Mouse (Mus musculus) hindbrain, postnatal 0 days (tissue): ENCODE results near the gene Fam13a. TPM values are rescaled to one million over a fixed set of nuclear protein-coding genes. Genes with fewer than 3 reads are reported as not detected.
A peak's percentile ranks its signal among the peaks of the same experiment; 100 is the strongest.

Experiments used
- ATAC-seq: fragments of 200-750 bp; cut with Nextera tagmentation; 2 replicates; pipeline ENCODE4 v1.8.0; 2017; ENCODE audit warnings: mild to moderate bottlenecking, moderate TSS enrichment, moderate library complexity
- DNase-seq: peaks from one replicate; pipeline ENCODE4 v3.0.0-alpha.2; 2015; ENCODE audit warnings: low spot score
- H3K27ac ChIP-seq: fragments of 300-500 bp; sonication (generic); 2 replicates; pipeline ENCODE4 v1.5.1; 2014; ENCODE audit warnings: mild to moderate bottlenecking
- H3K27me3 ChIP-seq: fragments of 300-500 bp; sonication (generic); 2 replicates; pipeline ENCODE4 v1.6.1; 2014; ENCODE audit warnings: low read length, mixed read lengths; ENCODE audit not compliant: insufficient read depth
- H3K36me3 ChIP-seq: fragments of 300-500 bp; sonication (generic); 2 replicates; pipeline ENCODE4 v1.6.1; 2014; ENCODE audit warnings: low read length, mixed read lengths; ENCODE audit not compliant: insufficient read depth
- H3K4me1 ChIP-seq: fragments of 300-500 bp; sonication (generic); 2 replicates; pipeline ENCODE4 v1.6.1; 2014; ENCODE audit warnings: antibody characterized with exemption, low read length, mixed read lengths; ENCODE audit not compliant: insufficient read depth
- H3K4me2 ChIP-seq: fragments of 300-500 bp; sonication (generic); 2 replicates; pipeline ENCODE4 v1.6.1; 2014; ENCODE audit warnings: low read depth, mild to moderate bottlenecking, low read length, moderate library complexity, mixed read lengths
- H3K4me3 ChIP-seq: fragments of 300-500 bp; sonication (generic); 2 replicates; pipeline ENCODE4 v1.5.1; 2014; ENCODE audit warnings: low read length
- H3K9ac ChIP-seq: fragments of 300-500 bp; sonication (generic); replicated peaks from 2 replicates; pipeline ENCODE4 v1.6.1; 2014; ENCODE audit warnings: mild to moderate bottlenecking, low read length, moderate library complexity, mixed read lengths
- H3K9me3 ChIP-seq: fragments of 300-500 bp; sonication (generic); 2 replicates; pipeline ENCODE4 v1.6.1; 2016; ENCODE audit warnings: low read length, mixed read lengths
- CTCF ChIP-seq: IDR thresholded peaks from 2 replicates; pipeline ENCODE4 v1.5.1; 2016; ENCODE audit warnings: antibody characterized with exemption, control low read depth, low read depth
- whole genome bisulfite sequencing: fragments of 180-500 bp; shearing (Covaris S2); extraction: QIAGEN DNeasy Blood & Tissue Kit; methylation state at CpG from one replicate; pipeline ENCODE4 v1.1.7; 2014; 5-methylcytosine and 5-hydroxymethylcytosine counted together
- polyA plus RNA-seq: library from polyadenylated mRNA; unstranded; fragments of >200 nt; fragmentation: Nextera tagmentation; extraction: Ambion mirVana; gene quantifications from 2 replicates; pipeline ENCODE4 v1.2.1, GENCODE M21; 2015
- total RNA-seq: library from RNA; depleted of rRNA; stranded (reverse); fragments of >200 nt; gene quantifications from 2 replicates; pipeline ENCODE4 v1.2.3, GENCODE M21; 2014

Fam13a gene
- total and polyA plus RNA-seq, 2 experiments from 2014 or later, result 5.1 to 14.3 TPM

DNA sequence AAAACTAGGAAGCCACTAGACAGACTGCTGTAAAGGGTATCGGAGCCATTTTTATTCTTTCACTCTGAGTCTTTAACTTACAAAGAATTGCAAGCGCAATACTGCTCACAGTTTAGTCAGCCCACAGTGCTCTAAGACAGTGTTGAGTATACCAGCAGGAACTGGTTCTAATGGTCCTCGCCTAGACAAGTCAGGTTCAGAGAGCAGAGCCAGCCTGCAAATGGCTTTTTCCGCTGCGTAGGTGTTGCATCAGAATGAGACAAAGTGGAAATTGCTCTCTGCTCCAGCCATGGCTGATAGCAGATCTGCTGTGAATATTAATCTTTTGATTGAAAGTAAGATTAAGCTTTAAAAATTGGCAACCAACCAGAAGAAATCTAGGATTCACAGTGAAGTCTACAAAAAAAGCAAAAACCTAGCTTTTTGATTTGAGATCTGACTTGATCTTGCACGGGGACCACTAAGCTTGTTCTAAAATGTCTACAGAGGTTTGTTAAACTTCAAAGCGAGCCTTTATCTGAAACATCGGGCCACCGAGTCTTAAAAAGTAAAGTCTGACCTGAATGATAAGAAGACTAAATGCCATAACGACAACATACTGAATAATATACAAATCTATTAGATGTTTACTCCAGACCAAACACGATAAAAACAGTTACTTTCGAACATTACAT is 91.7 kb downstream of the Fam13a start:
- DNase-seq (peak; percentile 35), ATAC-seq (peak; percentile 55)
- Histone ChIP-seq H3K4me1 (peaks cover 8% of the 10 kb centered on the region), H3K9me3 (no peaks in the 10 kb centered on the region), H3K27me3 (no peaks in the 10 kb centered on the region), H3K36me3 (no peaks in the 10 kb centered on the region; the same call in 1 of the 2 replicates), H3K4me3 (no peak overlapping the region), H3K9ac (no peak overlapping the region), H3K4me2 (peak overlapping the region; percentile 27; the same call in 1 of the 2 replicates), H3K27ac (peak overlapping the region; percentile 74)
- TF ChIP-seq CTCF, result no peak
- 41% methylated on average over 12 of the region's 12 CpGs for WGBS

DNA sequence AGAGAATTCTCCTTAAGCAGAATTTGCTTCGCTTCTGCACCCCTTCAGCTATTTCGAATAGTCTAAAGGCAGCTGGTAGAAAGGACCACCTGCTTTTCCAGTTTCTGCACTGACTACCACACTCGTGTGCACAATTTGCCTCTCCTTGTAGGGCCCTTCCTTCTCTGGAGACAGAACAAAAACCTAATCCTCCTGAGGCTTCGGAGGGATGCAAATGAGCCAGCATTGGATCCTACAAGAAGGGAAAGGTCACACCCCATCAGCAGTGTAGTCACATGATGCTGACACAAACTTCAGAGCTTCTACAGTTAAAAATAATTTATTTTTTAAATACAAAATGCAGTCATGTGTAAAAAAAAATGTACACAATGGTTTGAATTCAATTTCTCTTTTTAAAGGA is 93.2 kb downstream of the Fam13a start:
- no peak overlapping the region for H3K4me3 ChIP-seq
- no peak for ATAC-seq
- no peak for TF ChIP-seq CTCF

DNA sequence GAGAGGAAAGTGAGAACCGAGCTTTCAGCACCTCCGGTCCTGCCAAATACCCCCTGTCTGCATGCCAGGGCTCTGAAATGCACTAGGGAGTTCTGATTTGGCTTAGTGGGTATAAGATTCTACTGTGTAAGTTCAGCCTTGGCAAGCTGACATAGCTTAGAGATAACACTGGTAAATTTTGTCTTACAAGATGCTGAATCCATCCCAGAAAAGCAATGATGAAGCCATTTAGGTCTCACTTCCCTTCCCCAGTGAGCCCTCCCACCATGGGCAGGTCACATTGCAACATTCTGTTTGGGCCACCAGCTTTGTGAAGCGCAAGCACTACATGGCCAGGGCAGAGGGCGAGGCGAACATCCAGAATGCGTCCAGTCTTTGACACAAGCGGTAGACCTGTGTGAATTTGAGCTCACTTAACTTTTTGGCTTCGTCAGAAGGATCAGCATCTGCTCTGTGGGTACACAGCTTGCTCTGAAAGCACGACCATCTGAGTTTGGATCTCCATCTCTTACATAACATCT is 94.4 kb downstream of the Fam13a start:
- H3K9ac ChIP-seq, result no peak overlapping the region
- no peak overlapping the region for H3K4me3 ChIP-seq
- no peak for TF ChIP-seq CTCF
- no peak for ATAC-seq
- no peak for DNase-seq
- 87% methylated on average over 9 of the region's 9 CpGs for WGBS
- H3K27me3 ChIP-seq, result no peaks in the 10 kb centered on the region
- H3K9me3 ChIP-seq, result no peaks in the 10 kb centered on the region
- peaks cover 8% of the 10 kb centered on the region for H3K4me1 ChIP-seq
- no peak overlapping the region for H3K4me2 ChIP-seq
- H3K36me3 ChIP-seq, result no peaks in the 10 kb centered on the region
- no peak overlapping the region for H3K27ac ChIP-seq

More for the DNA sequence above, 93.2 kb downstream of the Fam13a start:
- H3K9ac ChIP-seq, result no peak overlapping the region
- H3K36me3 ChIP-seq, result no peaks in the 10 kb centered on the region; the same call in 1 of the 2 replicates
- H3K4me1 ChIP-seq, result peaks cover 8% of the 10 kb centered on the region
- no peaks in the 10 kb centered on the region for H3K27me3 ChIP-seq
- H3K27ac ChIP-seq, result no peak overlapping the region
- H3K4me2 ChIP-seq, result no peak overlapping the region
- DNase-seq, result no peak
- no peaks in the 10 kb centered on the region for H3K9me3 ChIP-seq
- 57% methylated on average over 4 of the region's 4 CpGs for WGBS

DNA sequence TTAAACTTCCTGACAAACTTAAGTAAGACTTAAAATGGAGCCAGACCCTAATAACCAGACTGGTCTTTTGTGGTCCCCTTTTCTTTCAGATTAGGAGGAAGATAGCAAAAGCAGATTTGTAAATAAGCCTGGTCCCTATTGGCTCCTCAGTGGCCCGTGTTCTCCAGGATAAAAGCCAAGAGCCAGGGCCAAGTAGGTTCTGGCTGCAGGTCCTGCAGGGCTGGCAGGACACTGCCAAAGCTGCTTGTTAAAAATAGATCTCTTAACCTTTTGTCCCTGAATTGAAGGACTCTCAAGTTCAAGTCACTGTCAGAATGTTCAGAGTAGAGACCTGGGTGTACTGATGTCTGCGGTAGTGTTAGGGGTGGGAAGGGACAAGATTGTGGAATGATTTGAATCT is 96.5 kb downstream of the Fam13a start:
- H3K4me2 ChIP-seq, result no peak overlapping the region
- WGBS, result 46% methylated on average over 2 of the region's 2 CpGs
- DNase-seq (peak; percentile 36), ATAC-seq (0 out of 2 replicates have a peak, but pooled peaks have one; percentile 50)
- no peaks in the 10 kb centered on the region for H3K36me3 ChIP-seq
- TF ChIP-seq CTCF, result no peak
- H3K4me1 ChIP-seq, result peaks cover 4% of the 10 kb centered on the region
- H3K27ac ChIP-seq, result no peak overlapping the region
- no peaks in the 10 kb centered on the region for H3K9me3 ChIP-seq
- no peaks in the 10 kb centered on the region for H3K27me3 ChIP-seq
- H3K4me3 ChIP-seq, result no peak overlapping the region
- H3K9ac ChIP-seq, result no peak overlapping the region

DNA sequence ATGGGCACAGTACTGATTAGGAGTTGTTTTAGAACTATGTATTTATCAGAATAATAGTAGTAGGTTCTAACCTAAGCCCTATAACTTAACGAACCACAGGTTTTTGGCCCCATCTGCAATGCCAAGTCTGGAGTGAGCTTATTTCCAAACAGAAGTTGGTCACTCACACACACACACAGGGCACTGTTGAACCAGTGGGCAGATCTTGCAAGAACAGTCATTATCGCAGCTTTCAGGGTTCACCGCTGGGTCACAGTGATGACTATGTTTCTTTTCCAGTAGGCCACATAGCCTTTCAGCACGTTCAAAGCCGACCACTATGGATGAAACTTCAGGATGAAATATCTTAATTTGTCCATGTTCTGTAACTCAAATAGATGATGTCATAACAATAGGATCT is 101.8 kb downstream of the Fam13a start:
- H3K4me1 ChIP-seq, result no peaks in the 10 kb centered on the region
- no peak overlapping the region for H3K4me3 ChIP-seq
- H3K4me2 ChIP-seq, result no peak overlapping the region
- 88% methylated on average over 5 of the region's 5 CpGs for WGBS
- ATAC-seq, result no peak
- H3K27ac ChIP-seq, result no peak overlapping the region
- DNase-seq, result no peak
- no peak overlapping the region for H3K9ac ChIP-seq
- no peaks in the 10 kb centered on the region for H3K27me3 ChIP-seq
- H3K9me3 ChIP-seq, result no peaks in the 10 kb centered on the region
- H3K36me3 ChIP-seq, result no peaks in the 10 kb centered on the region; the same call in 1 of the 2 replicates
- no peak for TF ChIP-seq CTCF

DNA sequence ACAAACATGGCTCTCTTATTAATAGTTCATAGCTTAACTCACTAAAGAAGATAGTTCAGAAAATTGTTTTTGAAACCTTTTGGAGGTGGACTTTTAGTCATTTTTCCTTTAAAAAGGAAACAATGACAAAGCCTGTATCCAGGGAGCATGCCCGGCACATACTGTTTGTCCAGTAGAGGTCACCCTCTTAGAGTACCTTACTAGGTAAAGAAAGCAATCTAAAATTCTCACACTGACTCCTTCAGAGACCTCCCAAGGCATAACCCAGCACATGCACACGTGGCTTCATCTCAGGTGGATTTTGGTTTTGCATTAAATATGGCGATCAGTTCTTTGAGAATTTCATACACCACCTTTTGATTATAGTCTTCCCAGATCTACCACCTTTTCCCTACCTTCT is 102.7 kb downstream of the Fam13a start:
- no peaks in the 10 kb centered on the region for H3K4me1 ChIP-seq
- TF ChIP-seq CTCF, result peak; percentile 55
- H3K9me3 ChIP-seq, result no peaks in the 10 kb centered on the region
- 52% methylated on average over 3 of the region's 3 CpGs for WGBS
- no peaks in the 10 kb centered on the region for H3K27me3 ChIP-seq
- H3K9ac ChIP-seq, result no peak overlapping the region
- no peak overlapping the region for H3K4me3 ChIP-seq
- no peak overlapping the region for H3K27ac ChIP-seq
- H3K4me2 ChIP-seq, result no peak overlapping the region
- ATAC-seq, result 0 out of 2 replicates have a peak, but pooled peaks have one; percentile 72
- DNase-seq, result peak; percentile 38
- no peaks in the 10 kb centered on the region; the same call in 1 of the 2 replicates for H3K36me3 ChIP-seq

DNA sequence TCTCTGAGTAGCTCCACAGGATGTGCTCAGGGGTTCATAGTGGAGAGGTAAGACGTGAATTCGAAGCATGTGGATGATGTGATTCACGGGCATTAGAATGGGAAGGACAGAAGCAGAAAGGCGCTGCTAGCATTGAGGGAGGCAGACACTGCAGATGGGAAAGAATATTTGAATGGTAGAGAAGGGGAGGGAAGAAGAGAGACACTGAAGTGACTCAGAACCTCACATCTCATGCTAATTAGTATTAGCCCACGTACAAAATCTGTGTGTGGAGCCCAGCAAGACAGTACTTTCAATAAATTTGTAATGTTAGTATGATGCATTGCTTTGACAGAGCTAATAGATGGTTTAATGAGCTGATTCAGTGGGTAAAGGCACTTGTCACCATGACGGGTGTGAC is 103.6 kb downstream of the Fam13a start:
- no peak overlapping the region for H3K9ac ChIP-seq
- no peak for TF ChIP-seq CTCF
- 85% methylated on average over 6 of the region's 6 CpGs for WGBS
- no peaks in the 10 kb centered on the region for H3K4me1 ChIP-seq
- ATAC-seq, result no peak
- no peak overlapping the region for H3K27ac ChIP-seq
- no peak overlapping the region for H3K4me2 ChIP-seq
- H3K4me3 ChIP-seq, result no peak overlapping the region
- no peaks in the 10 kb centered on the region; the same call in 1 of the 2 replicates for H3K36me3 ChIP-seq
- no peaks in the 10 kb centered on the region for H3K9me3 ChIP-seq
- DNase-seq, result no peak
- H3K27me3 ChIP-seq, result no peaks in the 10 kb centered on the region
